Mouse (Mus musculus) erythroblast, embryonic 14.5 days (primary cell): ENCODE measurements around the gene Hist2h4.
"Not testable (repeated sequence)": the region's sequence is repeated elsewhere in the genome, so short reads cannot be mapped to it uniquely, and the experiment has no call there.

ENCODE experiments used
- GATA1 ChIP-seq: IDR thresholded peaks from 2 replicates; pipeline ENCODE4 v1.6.1; 2012; ENCODE audit warnings: low read length, inconsistent platforms, mixed read lengths
- TAL1 ChIP-seq: IDR thresholded peaks from 3 replicates; pipeline ENCODE4 v1.6.1; 2012; ENCODE audit warnings: low read length, inconsistent platforms, mixed read lengths

GRCm38 (mm10) chr3:96239949-96240798 lies 22.9 kb downstream of the Hist2h4 start, which contains the start of gene Hist2h2aa2:
- TF ChIP-seq GATA1, TAL1: not testable (repeated sequence)
